Mouse (Mus musculus) v-Abl transformed pro-B cells (cell line): Measurements from ENCODE around the gene Tnp2.
"Not testable (repeated sequence)": the region's sequence is repeated elsewhere in the genome, so short reads cannot be mapped to it uniquely, and the experiment has no call there.

Experiments
- in situ Hi-C, 2 experiments: fragments of 400-800 bp; cut with MboI; formaldehyde crosslinking; loops; one replicate each; pipeline ENCODE4 v1.15.1; 2025; ENCODE audit not compliant: unreplicated experiment in 2 of 2

The Tnp2 gene

DNA sequence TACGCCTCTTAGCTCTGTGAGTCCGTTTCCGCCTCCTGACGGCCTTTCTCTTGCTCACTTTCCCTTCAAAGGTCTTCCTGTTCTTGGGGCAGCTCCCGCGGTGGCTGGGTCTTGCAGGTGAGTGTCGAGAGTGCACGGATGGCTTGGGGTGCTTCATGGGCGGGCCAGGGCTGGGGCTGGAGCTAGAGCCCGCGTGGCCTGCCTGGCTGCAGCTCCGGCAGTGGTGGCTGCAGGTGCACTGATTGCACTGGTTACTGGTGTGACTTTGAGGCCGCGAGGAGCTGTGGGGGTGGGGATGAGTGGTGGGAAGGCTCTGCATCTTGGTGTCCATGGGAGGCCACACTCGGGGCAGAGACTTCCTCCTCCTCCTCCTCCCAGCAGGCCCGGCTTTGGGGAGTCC, at the start of gene Tnp2:
Gene Tnp2, minus strand, starts transcription at position 390 of the 400 bp plus-strand sequence.
- in situ Hi-C loops = loop anchor here in 1 of 2 experiments (5.0 kb wide), 3 partner anchors 59 to 211 kb away; no protein-coding TSS in a partner anchor

GRCm38 (mm10) chr16:10837903-10838302, 49.4 kb upstream of the Tnp2 start:
- in situ Hi-C loops = no loop called here

DNA sequence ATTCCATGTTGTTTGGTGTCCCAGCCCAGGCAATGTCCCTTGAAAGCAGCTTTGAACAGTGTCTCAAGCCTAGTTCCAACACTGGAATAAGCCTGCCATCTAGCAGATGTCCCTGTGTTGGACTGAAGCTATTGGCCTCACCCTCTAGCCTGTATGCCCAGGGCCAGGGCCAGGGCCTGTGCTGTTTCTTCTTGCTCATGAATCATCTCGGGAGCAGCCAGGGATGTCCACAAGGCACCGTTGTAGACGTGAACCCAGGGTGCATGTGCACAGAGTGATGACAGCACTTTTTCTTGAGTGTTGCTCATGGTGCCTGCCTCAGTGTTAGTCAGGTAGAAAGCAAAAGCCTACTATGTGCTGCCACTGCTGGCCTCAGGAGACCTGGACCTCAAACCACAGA, 48.8 kb upstream of the Tnp2 start:
- in situ Hi-C loops = no loop called here

DNA sequence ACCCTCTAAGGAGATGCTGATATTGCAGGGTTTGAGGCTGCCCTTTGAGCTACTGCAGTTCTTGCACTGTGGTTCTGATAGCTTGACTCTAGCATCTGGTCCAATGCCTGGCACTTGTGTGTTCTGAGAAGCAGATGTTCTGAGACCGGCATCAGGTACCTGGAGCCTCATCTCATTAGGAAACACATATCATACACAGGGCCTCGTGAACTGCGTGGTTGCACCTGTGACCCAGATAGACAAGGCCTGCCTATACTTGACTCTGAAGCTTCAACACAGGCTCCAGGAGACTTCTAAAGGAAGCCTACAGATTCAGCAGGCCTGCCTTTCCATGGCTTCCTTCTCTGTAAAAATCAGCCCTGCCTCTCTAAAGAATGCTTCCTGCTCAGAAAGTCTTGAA, 47.9 kb upstream of the Tnp2 start:
- in situ Hi-C loops = no loop called here

DNA sequence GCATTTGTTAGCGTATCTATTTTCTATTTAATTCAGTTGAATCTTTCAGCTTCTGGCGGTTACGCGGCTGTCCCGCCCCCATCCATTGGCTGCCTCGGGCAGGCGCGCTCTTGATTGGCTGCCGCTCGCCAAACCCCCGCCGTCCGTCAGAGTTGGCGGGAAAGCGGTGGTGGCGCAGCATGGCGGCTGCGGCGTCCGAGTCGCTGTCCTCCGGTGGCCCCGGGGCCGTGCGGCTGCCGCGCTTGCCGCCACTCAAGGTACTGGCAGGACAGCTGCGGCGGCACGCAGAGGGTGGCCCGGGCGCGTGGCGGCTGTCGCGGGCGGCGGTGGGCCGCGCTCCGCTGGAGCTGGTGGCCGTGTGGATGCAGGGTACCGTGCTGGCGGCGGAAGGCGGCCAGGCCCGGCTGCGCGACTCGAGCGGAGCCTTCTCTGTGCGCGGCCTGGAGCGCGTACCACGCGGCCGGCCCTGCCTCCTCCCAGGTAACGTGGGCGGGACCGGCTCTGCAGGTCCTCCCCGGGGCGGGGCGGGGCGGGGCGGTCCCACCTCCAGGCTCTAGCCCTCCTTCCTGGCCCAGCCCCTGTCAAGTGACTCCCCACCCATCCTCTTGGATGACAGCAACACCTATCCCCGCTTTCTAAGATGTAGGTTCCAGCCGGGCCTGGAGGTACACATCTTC, 46.6 kb upstream of the Tnp2 start, which contains the start of gene Rmi2:
Gene Rmi2, plus strand, starts transcription at position 149 of the 677 bp plus-strand sequence.
- in situ Hi-C loops = no loop called here

DNA sequence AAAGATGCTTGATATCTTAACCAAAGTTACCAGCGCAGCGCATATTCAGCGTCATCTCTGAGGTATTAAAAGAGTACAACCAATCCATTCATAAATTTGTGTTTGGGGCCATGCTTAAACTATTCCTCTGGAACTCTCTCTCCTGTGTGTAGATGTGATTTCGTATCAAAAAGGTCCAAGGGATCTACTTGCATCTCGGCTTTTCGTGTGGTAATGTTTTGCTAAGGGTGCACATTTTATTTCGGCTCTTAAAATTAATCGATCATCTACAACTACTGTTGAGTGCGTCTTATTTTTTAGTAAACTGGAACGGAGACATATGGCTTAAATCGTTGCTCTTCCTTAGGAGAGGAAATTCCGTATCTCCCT, 46.1 kb upstream of the Tnp2 start:
- in situ Hi-C loops = no loop called here

DNA sequence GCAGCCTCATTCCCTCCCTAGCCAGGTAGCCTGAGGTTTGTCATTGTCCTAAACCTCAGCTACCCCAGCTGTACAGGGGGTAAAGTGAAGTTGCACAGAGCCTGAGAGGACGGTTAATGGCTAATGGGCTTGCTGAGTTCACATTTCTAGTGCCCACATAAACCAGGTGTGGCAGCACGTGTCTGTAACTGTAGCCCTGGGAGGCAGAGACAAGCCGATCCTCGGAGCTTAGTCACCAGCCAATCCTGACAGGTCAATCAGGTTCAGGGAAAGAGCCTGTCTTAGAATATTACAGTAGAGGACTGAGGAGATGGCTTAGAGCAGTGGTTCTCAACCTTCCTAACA, 40.0 kb upstream of the Tnp2 start:
- in situ Hi-C loops = no loop called here

GRCm38 (mm10) chr16:10827766-10828460, 39.5 kb upstream of the Tnp2 start:
- in situ Hi-C loops = no loop called here

GRCm38 (mm10) chr16:10827269-10827668, 38.8 kb upstream of the Tnp2 start:
- in situ Hi-C loops = no loop called here

- in situ Hi-C loops = no loop called here
Measured at GRCm38 (mm10) chr16:10825840-10826239, 37.4 kb upstream of the Tnp2 start.

GRCm38 (mm10) chr16:10824536-10824935, 36.1 kb upstream of the Tnp2 start:
- in situ Hi-C loops = no loop called here

GRCm38 (mm10) chr16:10821387-10821786, 32.9 kb upstream of the Tnp2 start:
- in situ Hi-C loops = no loop called here

DNA sequence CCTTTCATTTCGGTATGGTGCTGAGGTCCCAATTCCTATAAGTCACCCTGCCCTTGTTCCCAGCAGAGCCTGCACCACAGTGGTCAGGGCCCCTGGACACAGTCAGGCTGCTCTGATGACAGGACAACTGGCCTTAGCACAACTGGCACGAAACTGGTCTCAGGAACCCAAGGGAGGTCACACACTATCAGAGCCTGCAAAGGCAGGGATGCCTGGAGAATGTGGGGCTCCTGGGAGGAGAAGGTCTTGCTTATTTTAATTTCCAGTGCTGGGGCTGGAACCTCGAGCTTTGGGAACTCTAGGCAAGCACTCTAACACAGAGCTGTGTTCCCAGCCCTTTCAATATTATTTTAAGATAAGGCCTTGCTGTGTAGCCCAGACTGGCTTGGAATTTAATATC, 31.5 kb upstream of the Tnp2 start:
- in situ Hi-C loops = no loop called here

DNA sequence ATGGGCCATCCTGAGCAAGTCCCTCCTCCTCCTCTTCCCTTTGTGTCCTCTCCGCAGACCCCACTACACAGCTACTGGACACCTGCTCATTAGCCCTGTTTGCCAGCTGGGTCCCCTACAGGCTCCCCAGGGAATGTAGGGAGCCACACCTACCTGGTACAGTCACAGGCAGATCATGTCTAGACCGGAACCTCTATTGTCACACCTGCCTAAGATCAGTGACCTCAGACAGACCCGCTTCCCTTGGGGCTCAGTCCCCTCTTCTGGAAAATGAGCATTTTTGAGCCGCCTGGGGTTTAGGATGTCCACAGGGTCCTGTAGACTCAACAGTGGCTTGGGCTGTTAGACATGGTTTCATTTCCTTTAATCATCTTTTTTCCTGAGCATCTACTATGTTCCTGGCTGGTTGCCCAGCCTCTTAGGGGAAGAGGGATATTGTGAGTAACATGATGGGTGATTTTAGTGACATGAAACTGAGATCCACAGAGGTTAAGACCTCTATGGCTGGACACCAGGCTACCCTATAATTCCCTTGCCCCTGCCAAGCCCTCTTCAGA, 30.2 kb upstream of the Tnp2 start:
- in situ Hi-C loops = no loop called here

DNA sequence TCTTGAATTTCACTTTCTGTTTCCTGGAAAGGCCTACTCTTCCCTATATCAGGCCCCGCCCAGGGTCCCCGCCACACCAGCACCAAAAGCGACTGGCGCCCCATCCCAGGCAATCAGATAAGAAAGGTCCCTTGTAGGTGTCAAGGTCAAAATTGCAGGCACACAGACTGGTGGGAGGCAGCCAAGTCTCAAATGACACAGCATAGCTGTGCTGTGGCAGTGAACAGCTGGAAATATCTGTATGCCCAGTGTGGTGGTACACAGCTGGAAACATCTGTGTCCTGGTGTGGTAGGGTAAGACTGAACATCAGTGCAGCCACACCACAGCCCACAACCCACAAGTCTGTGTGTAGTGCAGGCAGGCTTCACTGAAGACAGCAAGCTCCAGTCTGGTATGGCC, 26.4 kb upstream of the Tnp2 start:
- in situ Hi-C loops = no loop called here

- in situ Hi-C loops = no loop called here
Measured at GRCm38 (mm10) chr16:10813726-10814125, 25.3 kb upstream of the Tnp2 start.

GRCm38 (mm10) chr16:10812865-10813371, 24.5 kb upstream of the Tnp2 start, which contains the start of gene Gm11172:
Gene Gm11172, plus strand, starts transcription at chr16:10812915.
- in situ Hi-C loops = no loop called here

- in situ Hi-C loops = no loop called here
Measured at GRCm38 (mm10) chr16:10810376-10810775, 21.9 kb upstream of the Tnp2 start.

DNA sequence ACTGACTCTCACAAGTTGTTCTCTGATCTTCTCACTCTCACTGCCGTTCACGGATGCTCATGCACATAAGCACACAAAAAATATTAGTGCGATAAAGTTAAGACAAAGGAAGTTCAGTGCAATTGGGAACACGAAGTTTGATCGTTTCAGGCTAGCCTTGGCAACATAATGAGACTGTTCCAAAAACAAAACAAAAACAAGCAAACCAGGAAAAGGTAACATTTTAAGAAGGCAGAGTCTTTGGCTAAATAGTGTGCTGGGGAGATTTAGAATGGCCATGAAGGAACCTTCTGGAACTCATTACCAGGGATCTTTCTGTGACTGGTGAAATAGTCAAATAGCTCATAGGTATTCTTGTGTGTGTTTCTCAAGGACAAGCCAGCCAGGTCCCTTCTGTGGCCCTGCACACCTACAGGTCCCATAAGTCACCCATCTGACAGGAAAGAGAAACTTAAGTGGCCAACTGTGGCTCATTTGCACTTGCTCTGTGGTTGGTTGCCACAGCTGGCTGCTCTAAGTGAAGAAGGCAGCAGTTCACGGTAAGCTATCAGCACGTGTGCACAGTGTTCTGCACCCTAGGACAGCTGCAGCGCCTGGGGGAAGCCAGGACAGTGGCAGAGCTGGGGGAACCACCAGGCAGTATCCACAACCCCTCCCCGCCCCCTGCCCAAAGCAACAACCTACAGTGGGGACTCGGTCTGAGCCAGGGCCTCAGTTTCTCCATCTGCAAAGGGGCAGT, 17.5 kb upstream of the Tnp2 start, which contains the start of gene Prm1:
Gene Prm1, minus strand, starts transcription at position 51 of the 739 bp plus-strand sequence.
- in situ Hi-C loops = no loop called here

DNA sequence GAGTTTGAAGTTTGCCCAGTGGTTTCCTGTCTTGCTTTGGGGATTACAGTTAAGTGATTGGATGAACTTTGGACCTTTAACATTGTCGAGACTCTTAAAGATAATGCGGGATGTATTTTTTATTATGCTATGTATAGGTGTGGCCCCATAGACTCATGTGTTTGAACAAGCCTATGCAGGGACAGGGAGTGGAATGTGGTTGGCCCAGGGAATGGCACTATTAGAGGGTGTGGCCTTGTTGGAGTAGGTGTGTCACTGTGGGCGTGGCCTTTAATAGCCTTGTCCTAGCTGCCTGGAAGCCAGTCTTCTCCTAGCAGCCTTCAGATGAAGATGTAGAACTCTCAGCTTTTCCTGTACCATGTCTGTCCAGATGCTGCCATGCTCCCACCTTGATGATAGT, 14.0 kb upstream of the Tnp2 start:
- in situ Hi-C loops = not testable (repeated sequence)

- in situ Hi-C loops = no loop called here
Measured at GRCm38 (mm10) chr16:10796034-10796433, 7.6 kb upstream of the Tnp2 start, which contains the start of gene Prm2. Gene Prm2, minus strand, starts transcription at chr16:10796134.
